Mouse (Mus musculus): ENCODE measurements around the gene Mmp15.

DNA sequence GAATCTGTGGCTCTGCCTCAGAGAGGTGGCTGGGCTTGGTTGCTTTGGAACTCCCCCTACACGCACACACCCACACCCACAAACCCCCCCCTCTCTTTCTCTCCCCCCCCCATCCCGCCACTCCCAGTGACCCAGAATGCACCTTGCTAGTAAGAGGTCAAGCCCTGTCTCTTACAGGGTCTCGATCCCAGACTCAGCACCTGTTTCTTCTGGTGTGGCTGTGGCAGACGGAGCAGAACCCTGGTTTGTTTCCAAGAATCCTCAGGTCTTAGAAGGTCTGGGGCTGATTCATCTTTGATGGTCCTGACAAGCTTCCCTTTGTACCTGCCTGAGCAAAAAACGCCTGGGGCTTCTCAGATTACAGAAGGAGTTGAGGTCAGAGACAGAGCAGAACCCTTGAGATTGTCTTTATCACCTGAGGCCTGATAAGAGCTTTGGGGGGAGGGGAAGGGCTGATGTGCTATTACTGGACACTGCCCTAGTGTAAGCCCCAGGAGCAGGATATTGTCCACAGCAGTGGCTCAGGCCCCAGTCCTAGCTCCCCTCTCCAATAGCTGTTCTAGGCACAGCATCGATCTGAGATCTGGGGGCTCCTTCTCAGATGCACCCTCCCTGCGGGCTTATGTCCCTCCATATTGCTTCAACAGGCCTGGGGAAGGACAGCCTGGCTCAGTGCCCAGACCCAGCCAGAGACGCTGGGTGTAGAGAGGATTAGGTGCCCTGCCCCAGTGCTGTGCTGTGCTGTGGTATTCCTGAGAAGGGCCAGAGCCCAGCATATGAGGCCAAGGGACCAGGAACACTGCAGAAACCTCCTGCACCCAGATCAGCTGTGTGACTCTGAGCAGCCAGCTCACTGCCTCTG is 6.7 kb downstream of the Mmp15 start:
- TF ChIP-seq CTCF (IDR thresholded peaks at IDR 0.05) (no peak), EP300 (IDR thresholded peaks at IDR 0.05) (no peak)

Measured in lung, postnatal 0 days (tissue).